Mouse (Mus musculus): ENCODE data around the gene Minpp1. TPM values are rescaled to one million over a fixed set of nuclear protein-coding genes. Genes with fewer than 3 reads are reported as not detected.

Minpp1 gene
- total and polyA plus RNA-seq, 2 experiments, result 35.3 to 53.9 TPM

GRCm38 (mm10) chr19:32492339-32492738, 6.8 kb downstream of the Minpp1 start:
- H3K27me3 ChIP-seq (ENCODE audit: control insufficient read depth, insufficient read depth, low read length), result no peaks in the 10 kb centered on the region
- peaks cover 2% of the 10 kb centered on the region; the same call in 1 of the 2 replicates for H3K4me1 ChIP-seq (ENCODE audit: control insufficient read depth, insufficient read depth, low read length)
- H3K27ac ChIP-seq (replicated peaks; ENCODE audit: insufficient read depth, low read depth, low read length), result no peak overlapping the region
- WGBS, result 95% methylated on average over 3 of the region's 3 CpGs
- H3K9ac ChIP-seq (ENCODE audit: low read depth, low read length), result no peak overlapping the region
- H3K4me3 ChIP-seq (ENCODE audit: insufficient read depth, low read depth, low read length), result no peak overlapping the region
- H3K79me2 ChIP-seq (ENCODE audit: control insufficient read depth, insufficient read depth, low read length), result peaks cover 11% of the 10 kb centered on the region
- TF ChIP-seq CTCF (IDR thresholded peaks at IDR 0.05; ENCODE audit: low read depth, low read length), result no peak
- no peak for TF ChIP-seq POLR2A (IDR thresholded peaks at IDR 0.05; ENCODE audit: extremely low read depth, insufficient read depth, low read length)
- no peak for DNase-seq (ENCODE audit: extremely low read depth, low read depth, low spot score)
- peaks cover 19% of the 10 kb centered on the region for H3K36me3 ChIP-seq (ENCODE audit: control insufficient read depth, insufficient read depth, low read length)

GRCm38 (mm10) chr19:32492981-32493380, 7.4 kb downstream of the Minpp1 start:
- peaks cover 2% of the 10 kb centered on the region; the same call in 1 of the 2 replicates for H3K4me1 ChIP-seq (ENCODE audit: control insufficient read depth, insufficient read depth, low read length)
- peaks cover 9% of the 10 kb centered on the region; the same call in 1 of the 2 replicates for H3K79me2 ChIP-seq (ENCODE audit: control insufficient read depth, insufficient read depth, low read length)
- H3K4me3 ChIP-seq (ENCODE audit: insufficient read depth, low read depth, low read length), result no peak overlapping the region
- H3K27ac ChIP-seq (replicated peaks; ENCODE audit: insufficient read depth, low read depth, low read length), result no peak overlapping the region
- H3K27me3 ChIP-seq (ENCODE audit: control insufficient read depth, insufficient read depth, low read length), result no peaks in the 10 kb centered on the region
- DNase-seq (ENCODE audit: extremely low read depth, low read depth, low spot score), result no peak
- TF ChIP-seq CTCF (IDR thresholded peaks at IDR 0.05; ENCODE audit: low read depth, low read length) (no peak), POLR2A (IDR thresholded peaks at IDR 0.05; ENCODE audit: extremely low read depth, insufficient read depth, low read length) (no peak)
- H3K36me3 ChIP-seq (ENCODE audit: control insufficient read depth, insufficient read depth, low read length), result peaks cover 21% of the 10 kb centered on the region
- WGBS, result 91% methylated on average over 5 of the region's 5 CpGs
- no peak overlapping the region for H3K9ac ChIP-seq (ENCODE audit: low read depth, low read length)

DNA sequence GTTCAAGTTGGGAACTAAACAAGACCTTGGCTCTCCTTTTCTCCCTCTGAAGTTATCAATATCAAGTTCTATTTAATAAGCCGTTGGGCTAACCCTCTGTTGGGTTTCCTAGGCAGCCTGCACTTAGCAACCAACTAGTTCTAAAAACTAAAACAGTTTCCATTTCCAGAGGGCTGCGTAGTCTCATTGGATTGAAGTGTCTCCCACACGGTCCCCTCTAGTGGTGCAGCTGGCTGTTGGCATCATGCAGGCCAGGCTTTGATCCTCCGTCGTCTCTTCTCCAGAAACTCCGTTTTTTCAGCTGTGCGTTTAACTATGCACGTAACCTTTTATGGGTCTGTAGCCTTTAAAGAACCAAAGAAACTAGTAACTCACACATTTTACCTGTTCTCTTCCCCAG, 7.9 kb downstream of the Minpp1 start:
- 90% methylated on average over 8 of the region's 8 CpGs for WGBS
- no peak for DNase-seq (ENCODE audit: extremely low read depth, low read depth, low spot score)
- H3K79me2 ChIP-seq (ENCODE audit: control insufficient read depth, insufficient read depth, low read length), result peaks cover 9% of the 10 kb centered on the region; the same call in 1 of the 2 replicates
- no peak overlapping the region for H3K27ac ChIP-seq (replicated peaks; ENCODE audit: insufficient read depth, low read depth, low read length)
- no peak overlapping the region for H3K9ac ChIP-seq (ENCODE audit: low read depth, low read length)
- H3K36me3 ChIP-seq (ENCODE audit: control insufficient read depth, insufficient read depth, low read length), result peaks cover 24% of the 10 kb centered on the region
- peaks cover 2% of the 10 kb centered on the region; the same call in 1 of the 2 replicates for H3K4me1 ChIP-seq (ENCODE audit: control insufficient read depth, insufficient read depth, low read length)
- TF ChIP-seq POLR2A (IDR thresholded peaks at IDR 0.05; ENCODE audit: extremely low read depth, insufficient read depth, low read length) (no peak), CTCF (IDR thresholded peaks at IDR 0.05; ENCODE audit: low read depth, low read length) (no peak)
- no peaks in the 10 kb centered on the region for H3K27me3 ChIP-seq (ENCODE audit: control insufficient read depth, insufficient read depth, low read length)
- no peak overlapping the region for H3K4me3 ChIP-seq (ENCODE audit: insufficient read depth, low read depth, low read length)

DNA sequence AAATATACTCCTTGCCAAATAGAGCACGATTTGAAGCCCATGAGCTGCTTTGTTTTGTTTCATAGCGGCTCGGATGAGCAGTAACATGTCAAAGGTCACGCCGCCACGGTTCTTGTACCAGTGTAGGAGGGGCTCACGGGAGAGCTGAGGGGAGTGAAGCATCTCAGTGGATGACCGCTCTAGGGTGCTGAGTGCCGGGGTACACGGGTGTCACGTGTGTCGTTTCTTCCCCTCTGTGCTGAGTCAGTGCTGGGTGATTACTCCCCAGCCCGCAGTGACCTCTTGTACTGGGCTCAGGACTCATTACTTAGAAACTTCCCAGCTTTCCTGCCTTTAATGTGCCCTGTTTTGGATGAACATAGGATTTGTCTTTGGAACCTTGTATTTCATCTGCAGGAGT, 9.0 kb downstream of the Minpp1 start:
- H3K4me1 ChIP-seq (ENCODE audit: control insufficient read depth, insufficient read depth, low read length), result peaks cover 2% of the 10 kb centered on the region; the same call in 1 of the 2 replicates
- no peak for TF ChIP-seq POLR2A (IDR thresholded peaks at IDR 0.05; ENCODE audit: extremely low read depth, insufficient read depth, low read length)
- no peak for TF ChIP-seq CTCF (IDR thresholded peaks at IDR 0.05; ENCODE audit: low read depth, low read length)
- DNase-seq (ENCODE audit: extremely low read depth, low read depth, low spot score), result no peak
- H3K4me3 ChIP-seq (ENCODE audit: insufficient read depth, low read depth, low read length), result no peak overlapping the region
- no peak overlapping the region for H3K27ac ChIP-seq (replicated peaks; ENCODE audit: insufficient read depth, low read depth, low read length)
- no peaks in the 10 kb centered on the region for H3K27me3 ChIP-seq (ENCODE audit: control insufficient read depth, insufficient read depth, low read length)
- H3K79me2 ChIP-seq (ENCODE audit: control insufficient read depth, insufficient read depth, low read length), result peaks cover 6% of the 10 kb centered on the region; the same call in 1 of the 2 replicates
- H3K9ac ChIP-seq (ENCODE audit: low read depth, low read length), result no peak overlapping the region
- WGBS, result 76% methylated on average over 13 of the region's 13 CpGs
- peaks cover 31% of the 10 kb centered on the region for H3K36me3 ChIP-seq (ENCODE audit: control insufficient read depth, insufficient read depth, low read length)

DNA sequence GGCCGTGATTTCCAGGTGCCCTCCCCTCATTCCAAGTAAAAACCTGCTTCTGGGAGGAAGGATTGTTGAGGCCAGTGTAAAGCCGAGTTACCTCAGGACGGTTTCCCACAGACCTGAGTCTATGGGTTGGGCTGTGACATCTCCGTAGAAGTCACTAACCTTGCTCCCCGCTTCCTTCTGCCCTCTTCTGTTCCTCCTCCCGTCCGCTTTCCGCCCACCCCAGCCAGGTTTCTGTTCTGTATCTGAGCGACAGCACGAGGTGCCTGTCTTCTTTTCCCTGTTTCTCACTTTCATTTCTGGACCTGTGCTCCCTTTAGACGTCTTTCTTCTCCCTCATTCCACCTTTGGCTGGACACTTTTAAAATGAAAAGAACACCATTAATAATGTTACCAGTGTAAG, 9.5 kb downstream of the Minpp1 start:
- Histone ChIP-seq H3K36me3 (ENCODE audit: control insufficient read depth, insufficient read depth, low read length) (peaks cover 31% of the 10 kb centered on the region), H3K27me3 (ENCODE audit: control insufficient read depth, insufficient read depth, low read length) (no peaks in the 10 kb centered on the region), H3K9ac (ENCODE audit: low read depth, low read length) (no peak overlapping the region), H3K4me1 (ENCODE audit: control insufficient read depth, insufficient read depth, low read length) (peaks cover 2% of the 10 kb centered on the region; the same call in 1 of the 2 replicates), H3K27ac (replicated peaks; ENCODE audit: insufficient read depth, low read depth, low read length) (no peak overlapping the region), H3K79me2 (ENCODE audit: control insufficient read depth, insufficient read depth, low read length) (peaks cover 5% of the 10 kb centered on the region; the same call in 1 of the 2 replicates), H3K4me3 (ENCODE audit: insufficient read depth, low read depth, low read length) (no peak overlapping the region)
- 90% methylated on average over 11 of the region's 11 CpGs for WGBS
- DNase-seq (ENCODE audit: extremely low read depth, low read depth, low spot score), result no peak
- TF ChIP-seq CTCF (IDR thresholded peaks at IDR 0.05; ENCODE audit: low read depth, low read length), result no peak
- no peak for TF ChIP-seq POLR2A (IDR thresholded peaks at IDR 0.05; ENCODE audit: extremely low read depth, insufficient read depth, low read length)

GRCm38 (mm10) chr19:32497411-32497810, 11.8 kb downstream of the Minpp1 start:
- Histone ChIP-seq H3K4me3 (ENCODE audit: insufficient read depth, low read depth, low read length) (no peak overlapping the region), H3K4me1 (ENCODE audit: control insufficient read depth, insufficient read depth, low read length) (peaks cover 2% of the 10 kb centered on the region; the same call in 1 of the 2 replicates), H3K27me3 (ENCODE audit: control insufficient read depth, insufficient read depth, low read length) (no peaks in the 10 kb centered on the region), H3K9ac (ENCODE audit: low read depth, low read length) (no peak overlapping the region), H3K36me3 (ENCODE audit: control insufficient read depth, insufficient read depth, low read length) (peaks cover 33% of the 10 kb centered on the region), H3K79me2 (ENCODE audit: control insufficient read depth, insufficient read depth, low read length) (peaks cover 8% of the 10 kb centered on the region), H3K27ac (replicated peaks; ENCODE audit: insufficient read depth, low read depth, low read length) (no peak overlapping the region)
- no peak for DNase-seq (ENCODE audit: extremely low read depth, low read depth, low spot score)
- TF ChIP-seq CTCF (IDR thresholded peaks at IDR 0.05; ENCODE audit: low read depth, low read length) (no peak), POLR2A (IDR thresholded peaks at IDR 0.05; ENCODE audit: extremely low read depth, insufficient read depth, low read length) (no peak)
- WGBS, result 80% methylated on average over 6 of the region's 6 CpGs

Data from liver, adult 2 months (tissue).